9 mouse cellular contexts compared by ENCODE assay signal in the genomic region with DNA sequence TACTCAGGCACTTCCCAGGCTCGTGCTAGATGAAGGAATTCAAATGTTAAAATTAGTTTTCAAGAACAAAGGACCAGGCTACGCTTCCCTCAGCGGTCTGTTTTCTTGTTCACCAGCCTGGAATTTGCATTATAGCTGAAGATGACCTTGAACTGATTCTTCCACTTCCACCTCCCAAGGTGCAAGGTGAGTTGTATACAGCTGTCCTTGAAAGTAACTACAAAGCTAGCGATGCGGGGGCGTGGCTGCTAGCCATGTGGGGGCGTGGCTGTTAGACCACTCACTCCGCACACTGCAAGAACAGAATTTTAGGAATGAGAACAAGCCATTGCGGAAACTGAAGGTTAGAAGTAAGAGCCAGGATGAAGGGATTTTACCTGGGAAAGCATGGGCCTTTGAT. TPM values are rescaled to one million over a fixed set of nuclear protein-coding genes. Genes with fewer than 3 reads are reported as not detected.
DNase-seq lines count a peak whose midpoint lies in the region; ATAC-seq and TF ChIP-seq lines count a peak whose summit lies in the region.
"Had no signal": no experiment of that assay in that cellular context is flagged by ENCODE, and none has a peak within 500 bp of the region (broad histone marks: within the 10 kb centered on the region; RNA-seq: fewer than 3 reads in every experiment).

No protein-coding gene starts in this region.

- DNase-seq in forebrain, embryonic 11.5 days (ENCODE audit: low spot score) = peak; percentile 59
- DNase-seq in kidney, postnatal 0 days (ENCODE audit: low spot score) = peak; percentile 13
- DNase-seq in embryonic facial prominence, embryonic 10.5 days (ENCODE audit: low spot score) = peak; percentile 49
- DNase-seq in mesoderm, embryonic 11.5 days (ENCODE audit: low read depth, low spot score) = peak; percentile 31
- DNase-seq in left cerebral cortex, adult 11 months (ENCODE audit: low spot score) = no peak
- DNase-seq in left cerebral cortex, adult 2 months (ENCODE audit: extremely low spot score in 1 of 2, low spot score in 2 of 2) = no peak
- DNase-seq: cerebellum, adult 9-11 months had no signal

- H3K9me3 ChIP-seq in forebrain, embryonic 11.5 days (ENCODE audit: control insufficient read depth, low read length) = no peaks in the 10 kb centered on the region
- H3K9me3 ChIP-seq in forebrain, embryonic 13.5 days (replicated peaks) = no peaks in the 10 kb centered on the region
- no peaks in the 10 kb centered on the region for H3K9me3 ChIP-seq in kidney, postnatal 0 days (replicated peaks; ENCODE audit: low read length)
- no peaks in the 10 kb centered on the region for H3K9me3 ChIP-seq in kidney, embryonic 14.5 days (ENCODE audit: control insufficient read depth, low read length)
- H3K9me3 ChIP-seq in embryonic facial prominence, embryonic 10.5 days = no peaks in the 10 kb centered on the region

- H3K27me3 ChIP-seq in forebrain, embryonic 11.5 days (ENCODE audit: control insufficient read depth, insufficient read depth, low read length) = peaks cover 29% of the 10 kb centered on the region
- peaks cover 56% of the 10 kb centered on the region for H3K27me3 ChIP-seq in forebrain, embryonic 13.5 days
- H3K27me3 ChIP-seq in kidney, postnatal 0 days (ENCODE audit: insufficient read depth, low read length) = peaks cover 4% of the 10 kb centered on the region; the same call in 1 of the 2 replicates
- H3K27me3 ChIP-seq in kidney, embryonic 14.5 days (ENCODE audit: control insufficient read depth, insufficient read depth, low read length) = peaks cover 15% of the 10 kb centered on the region; the same call in 1 of the 2 replicates
- peaks cover 67% of the 10 kb centered on the region for H3K27me3 ChIP-seq in embryonic facial prominence, embryonic 10.5 days (replicated peaks; ENCODE audit: low read depth, poor library complexity, severe bottlenecking)

- H3K36me3 ChIP-seq in forebrain, embryonic 11.5 days (ENCODE audit: control insufficient read depth, insufficient read depth, low read length) = no peaks in the 10 kb centered on the region
- no peaks in the 10 kb centered on the region for H3K36me3 ChIP-seq in forebrain, embryonic 13.5 days (ENCODE audit: poor library complexity, severe bottlenecking)
- H3K36me3 ChIP-seq in kidney, postnatal 0 days (ENCODE audit: insufficient read depth, low read length) = no peaks in the 10 kb centered on the region
- no peaks in the 10 kb centered on the region for H3K36me3 ChIP-seq in kidney, embryonic 14.5 days (ENCODE audit: control insufficient read depth, insufficient read depth, low read length)
- H3K36me3 ChIP-seq in embryonic facial prominence, embryonic 10.5 days (replicated peaks) = no peaks in the 10 kb centered on the region

- H3K27ac ChIP-seq in forebrain, embryonic 11.5 days (ENCODE audit: low read depth, low read length) = no peak overlapping the region
- H3K27ac ChIP-seq in forebrain, embryonic 13.5 days = no peak overlapping the region
- H3K27ac ChIP-seq in kidney, postnatal 0 days = no peak overlapping the region
- H3K27ac ChIP-seq in kidney, embryonic 14.5 days (ENCODE audit: low read depth, low read length) = no peak overlapping the region
- H3K27ac ChIP-seq in embryonic facial prominence, embryonic 10.5 days (replicated peaks) = no peak overlapping the region
- no peak overlapping the region for H3K27ac ChIP-seq in left cerebral cortex, adult 2 months

- H3K9ac ChIP-seq in forebrain, embryonic 11.5 days (ENCODE audit: low read length) = no peak overlapping the region
- no peak overlapping the region for H3K9ac ChIP-seq in forebrain, embryonic 13.5 days
- no peak overlapping the region for H3K9ac ChIP-seq in kidney, postnatal 0 days (ENCODE audit: low read depth, low read length)
- H3K9ac ChIP-seq in kidney, embryonic 14.5 days (ENCODE audit: low read depth, low read length) = no peak overlapping the region

- intact Hi-C loops in left cerebral cortex, adult 2 months (cut with DNase I) = no loop called here

- no peak for ATAC-seq in forebrain, embryonic 11.5 days (replicated peaks; ENCODE audit: low FRiP score)
- ATAC-seq in forebrain, embryonic 13.5 days = no peak
- ATAC-seq in kidney, postnatal 0 days (replicated peaks; ENCODE audit: low FRiP score, low read depth) = no peak
- no peak for ATAC-seq in kidney, embryonic 14.5 days (ENCODE audit: low FRiP score, low TSS enrichment)

- peaks cover 4% of the 10 kb centered on the region; the same call in 1 of the 2 replicates for H3K4me1 ChIP-seq in forebrain, embryonic 11.5 days (replicated peaks; ENCODE audit: control insufficient read depth, insufficient read depth, low read length)
- peaks cover 9% of the 10 kb centered on the region for H3K4me1 ChIP-seq in forebrain, embryonic 13.5 days
- no peaks in the 10 kb centered on the region for H3K4me1 ChIP-seq in kidney, postnatal 0 days (replicated peaks; ENCODE audit: insufficient read depth, low read length)
- no peaks in the 10 kb centered on the region for H3K4me1 ChIP-seq in kidney, embryonic 14.5 days (ENCODE audit: control insufficient read depth, insufficient read depth, low read length)
- H3K4me1 ChIP-seq in embryonic facial prominence, embryonic 10.5 days = peaks cover 15% of the 10 kb centered on the region

- H3K4me2 ChIP-seq in forebrain, embryonic 11.5 days (ENCODE audit: low read depth, low read length, severe bottlenecking) = no peak overlapping the region
- H3K4me2 ChIP-seq in forebrain, embryonic 13.5 days = no peak overlapping the region
- no peak overlapping the region for H3K4me2 ChIP-seq in kidney, postnatal 0 days (ENCODE audit: low read length)
- H3K4me2 ChIP-seq in kidney, embryonic 14.5 days (replicated peaks; ENCODE audit: low read depth, low read length) = no peak overlapping the region; the same call in 1 of the 2 replicates

- no peak overlapping the region for H3K4me3 ChIP-seq in forebrain, embryonic 11.5 days (ENCODE audit: low read depth, low read length)
- H3K4me3 ChIP-seq in forebrain, embryonic 13.5 days = no peak overlapping the region
- no peak overlapping the region for H3K4me3 ChIP-seq in kidney, postnatal 0 days (replicated peaks; ENCODE audit: low read depth, low read length)
- no peak overlapping the region for H3K4me3 ChIP-seq in kidney, embryonic 14.5 days (ENCODE audit: low read length)
- no peak overlapping the region for H3K4me3 ChIP-seq in embryonic facial prominence, embryonic 10.5 days
- H3K4me3 ChIP-seq in left cerebral cortex, adult 2 months = no peak overlapping the region

- TF ChIP-seq CTCF in kidney, postnatal 0 days (IDR thresholded peaks at IDR 0.05; ENCODE audit: low read depth) = no peak
- no peak for TF ChIP-seq CTCF in left cerebral cortex, adult 2 months (IDR thresholded peaks at IDR 0.05)

- 5% methylated on average over 9 of the region's 9 CpGs for WGBS in forebrain, embryonic 11.5 days
- 6% methylated on average over 9 of the region's 9 CpGs for WGBS in forebrain, embryonic 13.5 days
- WGBS in kidney, postnatal 0 days = 18% methylated on average over 9 of the region's 9 CpGs
- WGBS in kidney, embryonic 14.5 days = 8% methylated on average over 9 of the region's 9 CpGs
- 4% methylated on average over 9 of the region's 9 CpGs for WGBS in embryonic facial prominence, embryonic 10.5 days

RNA-seq across cellular contexts. Expression of gene Zyg11a, which starts 1.2 kb away (rescaled TPM):
- polyA plus RNA-seq in forebrain, embryonic 11.5 days (2014; fragmentation: Nextera tagmentation; extraction: Ambion mirVana) = not detected in 2 replicates
- polyA plus RNA-seq in forebrain, embryonic 13.5 days (2015; fragmentation: Nextera tagmentation; extraction: Ambion mirVana) = not detected in 2 replicates
- polyA plus RNA-seq in kidney, postnatal 0 days (2015; fragmentation: Nextera tagmentation; extraction: Ambion mirVana) = 0.05 TPM in 1 of 2 replicates, not detected in the other
- 0.37 and 0.61 TPM in 2 replicates for polyA plus RNA-seq in kidney, embryonic 14.5 days (2014; fragmentation: Nextera tagmentation; extraction: Ambion mirVana)
- not detected in 2 replicates for polyA plus RNA-seq in embryonic facial prominence, embryonic 10.5 days (2016; fragmentation: Nextera tagmentation; extraction: Ambion mirVana)
- total RNA-seq in left cerebral cortex, adult 2 months (2021) = not detected

RNA-seq across cellular contexts. Expression of gene Echdc2, which starts 53.8 kb away (rescaled TPM):
- 17.2 and 17.9 TPM in 2 replicates for polyA plus RNA-seq in forebrain, embryonic 11.5 days (2014; fragmentation: Nextera tagmentation; extraction: Ambion mirVana)
- polyA plus RNA-seq in forebrain, embryonic 13.5 days (2015; fragmentation: Nextera tagmentation; extraction: Ambion mirVana) = 11.8 and 12.8 TPM in 2 replicates
- polyA plus RNA-seq in kidney, postnatal 0 days (2015; fragmentation: Nextera tagmentation; extraction: Ambion mirVana) = 41.6 and 44.6 TPM in 2 replicates
- 37.7 and 43.9 TPM in 2 replicates for polyA plus RNA-seq in kidney, embryonic 14.5 days (2014; fragmentation: Nextera tagmentation; extraction: Ambion mirVana)
- polyA plus RNA-seq in embryonic facial prominence, embryonic 10.5 days (2016; fragmentation: Nextera tagmentation; extraction: Ambion mirVana) = 27.2 and 27.6 TPM in 2 replicates
- total RNA-seq in left cerebral cortex, adult 2 months (2021) = 10 to 100 TPM; 12.8 to 14.8 TPM

Comparison
In these comparisons a context has a peak if more than half of its experiments do, and no peak if none do; other contexts are left out.
1. DNase-seq: peak in forebrain, embryonic 11.5 days (single experiment), kidney, postnatal 0 days (single experiment), embryonic facial prominence, embryonic 10.5 days (single experiment) and mesoderm, embryonic 11.5 days (single experiment); none in left cerebral cortex, adult 11 months (single experiment) and left cerebral cortex, adult 2 months (0 of 2).